Mouse (Mus musculus): ENCODE results near the gene Creg2. TPM values are rescaled to one million over a fixed set of nuclear protein-coding genes. Genes with fewer than 3 reads are reported as not detected.

Creg2 gene
- polyA plus RNA-seq, 1 experiment from 2014 or later, result 0.47 TPM

GRCm38 (mm10) chr1:39573890-39574289, 77.4 kb downstream of the Creg2 start:
- no peak overlapping the region for H3K4me3 ChIP-seq (replicated peaks)
- no peak overlapping the region for H3K27ac ChIP-seq (replicated peaks)
- no peaks in the 10 kb centered on the region for H3K9me3 ChIP-seq (replicated peaks)
- 78% methylated on average over 7 of the region's 7 CpGs for WGBS
- no peak for ATAC-seq (ENCODE audit: insufficient number of reproducible peaks, low FRiP score, low TSS enrichment, low read depth)
- no peak overlapping the region for H3K9ac ChIP-seq
- H3K4me1 ChIP-seq, result peaks cover 27% of the 10 kb centered on the region
- no peaks in the 10 kb centered on the region for H3K36me3 ChIP-seq
- no peak overlapping the region for H3K4me2 ChIP-seq (replicated peaks)
- no peaks in the 10 kb centered on the region for H3K27me3 ChIP-seq

DNA sequence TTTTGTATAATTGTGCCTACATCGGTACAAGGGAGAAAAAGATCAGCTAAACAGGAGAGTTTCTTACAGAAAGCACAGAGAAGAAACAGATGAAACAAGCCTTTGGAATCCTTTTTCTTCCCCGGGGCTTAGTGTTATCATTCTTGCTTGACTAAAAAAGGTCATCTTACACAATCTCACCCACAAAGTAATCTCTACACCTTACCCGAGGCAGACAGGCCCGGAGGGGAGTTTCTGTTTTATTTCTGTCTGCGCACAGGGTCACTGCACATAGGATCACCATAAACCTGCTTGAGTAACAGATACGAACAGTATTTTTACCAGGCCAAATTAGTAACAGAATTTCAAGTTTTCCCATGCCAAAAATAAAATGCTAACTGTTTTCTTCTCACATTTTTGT, 79.6 kb downstream of the Creg2 start:
- Histone ChIP-seq H3K36me3 (no peaks in the 10 kb centered on the region), H3K27ac (replicated peaks) (no peak overlapping the region), H3K27me3 (no peaks in the 10 kb centered on the region), H3K9ac (no peak overlapping the region), H3K4me1 (peaks cover 22% of the 10 kb centered on the region), H3K9me3 (replicated peaks) (no peaks in the 10 kb centered on the region), H3K4me3 (replicated peaks) (no peak overlapping the region), H3K4me2 (replicated peaks) (no peak overlapping the region)
- no peak for ATAC-seq (ENCODE audit: insufficient number of reproducible peaks, low FRiP score, low TSS enrichment, low read depth)
- WGBS, result 38% methylated on average over 6 of the region's 6 CpGs

Other genes starting within 250 kb of the Creg2 start
- gene Tbc1d8, start 172.7 kb downstream of the Creg2 start, polyA plus RNA-seq (2015; fragmentation: Nextera tagmentation; extraction: Ambion mirVana), result 12.7 and 14.1 TPM in 2 replicates
- gene Cnot11, start 116.5 kb downstream of the Creg2 start, polyA plus RNA-seq (2015; fragmentation: Nextera tagmentation; extraction: Ambion mirVana), result 19.4 and 21.2 TPM in 2 replicates
- gene Rnf149, start 74.1 kb downstream of the Creg2 start, polyA plus RNA-seq (2015; fragmentation: Nextera tagmentation; extraction: Ambion mirVana), result 36.0 and 36.7 TPM in 2 replicates
- 3.2 and 3.7 TPM in 2 replicates for gene Rfx8, start 69.5 kb upstream of the Creg2 start, polyA plus RNA-seq (2015; fragmentation: Nextera tagmentation; extraction: Ambion mirVana)
- not detected in 2 replicates for gene Gm3646, start 153.9 kb upstream of the Creg2 start, polyA plus RNA-seq (2015; fragmentation: Nextera tagmentation; extraction: Ambion mirVana)
- gene Map4k4, start 249.4 kb upstream of the Creg2 start, polyA plus RNA-seq (2015; fragmentation: Nextera tagmentation; extraction: Ambion mirVana), result 34.4 and 41.3 TPM in 2 replicates